In genomic region chr6:88199001-88199717, GRCm38 (mm10) we compare ENCODE assay signal across 7 mouse cellular contexts. TPM values are rescaled to one million over a fixed set of nuclear protein-coding genes. Genes with fewer than 3 reads are reported as not detected.
DNase-seq lines count a peak whose midpoint lies in the region; ATAC-seq and TF ChIP-seq lines count a peak whose summit lies in the region.

No protein-coding gene starts in this region.

- peak overlapping the region; percentile 38 for H3K9ac ChIP-seq in ES-Bruce4 (ENCODE audit: low read depth, poor library complexity, severe bottlenecking)
- peak overlapping the region; percentile 73 for H3K9ac ChIP-seq in heart, embryonic 14.5 days (ENCODE audit: low read length)
- 0 out of 2 replicates have a peak overlapping the region, but pooled peaks have one; percentile 11 for H3K9ac ChIP-seq in limb, embryonic 15.5 days
- H3K9ac ChIP-seq in neural tube, embryonic 14.5 days (replicated peaks; ENCODE audit: low read depth, low read length), result 0 out of 2 replicates have a peak overlapping the region, but pooled peaks have one; percentile 11

- peak overlapping the region; percentile 79 for H3K4me2 ChIP-seq in heart, embryonic 14.5 days (ENCODE audit: low read length)
- peak overlapping the region; percentile 88 for H3K4me2 ChIP-seq in limb, embryonic 15.5 days
- peak overlapping the region; percentile 41 for H3K4me2 ChIP-seq in neural tube, embryonic 14.5 days (ENCODE audit: low read depth, low read length)

- peak overlapping the region; percentile 63 for H3ac ChIP-seq in C2C12 (ENCODE audit: control insufficient read depth, insufficient read length, low read depth)

- no peaks in the 10 kb centered on the region for H3K9me3 ChIP-seq in ES-Bruce4 (replicated peaks; ENCODE audit: control insufficient read depth, insufficient read depth, low read length, poor library complexity, severe bottlenecking)
- H3K9me3 ChIP-seq in heart, embryonic 14.5 days (ENCODE audit: control insufficient read depth, low read length), result no peaks in the 10 kb centered on the region
- H3K9me3 ChIP-seq in limb, embryonic 15.5 days, result no peaks in the 10 kb centered on the region
- no peaks in the 10 kb centered on the region for H3K9me3 ChIP-seq in neural tube, embryonic 14.5 days (ENCODE audit: control insufficient read depth, low read length)

- WGBS in heart, embryonic 14.5 days, result under 1% methylated on average over 39 of the region's 39 CpGs
- WGBS in limb, embryonic 15.5 days, result 1% methylated on average over 39 of the region's 39 CpGs
- WGBS in neural tube, embryonic 14.5 days, result under 1% methylated on average over 39 of the region's 39 CpGs

- H3K36me3 ChIP-seq in C2C12 (ENCODE audit: control insufficient read depth, insufficient read depth), result peaks cover 15% of the 10 kb centered on the region
- H3K36me3 ChIP-seq in ES-Bruce4 (ENCODE audit: control insufficient read depth, insufficient read depth, low read length, poor library complexity, severe bottlenecking), result no peaks in the 10 kb centered on the region
- H3K36me3 ChIP-seq in heart, embryonic 14.5 days (ENCODE audit: control insufficient read depth, insufficient read depth, low read length), result 0 out of 2 replicates have a peak, but pooled peaks cover 3% of the 10 kb centered on the region
- H3K36me3 ChIP-seq in limb, embryonic 15.5 days, result no peaks in the 10 kb centered on the region
- H3K36me3 ChIP-seq in neural tube, embryonic 14.5 days (ENCODE audit: control insufficient read depth, insufficient read depth, low read length), result no peaks in the 10 kb centered on the region

- H3K4me1 ChIP-seq in ES-Bruce4 (ENCODE audit: control insufficient read depth, insufficient read depth, low read length), result no peaks in the 10 kb centered on the region
- peaks cover 15 to 35% of the 10 kb centered on the region in 2 experiments; a peak in 3 of 4 replicates for H3K4me1 ChIP-seq in heart, embryonic 14.5 days (ENCODE audit: control insufficient read depth in 2 of 2, insufficient read depth in 2 of 2, low read length in 2 of 2)
- H3K4me1 ChIP-seq in limb, embryonic 15.5 days, result peaks cover 60% of the 10 kb centered on the region
- peaks cover 16% of the 10 kb centered on the region for H3K4me1 ChIP-seq in neural tube, embryonic 14.5 days (ENCODE audit: control insufficient read depth, insufficient read depth, low read length)

- no peak for DNase-seq in ovary, postnatal 14 days (ENCODE audit: low spot score)
- DNase-seq in thymus, adult 18-20 months, result no peak

- H3K27ac ChIP-seq in ES-Bruce4 (ENCODE audit: insufficient read depth, low read length), result no peak overlapping the region
- H3K27ac ChIP-seq in heart, embryonic 14.5 days (replicated peaks in 1 of 2; ENCODE audit: control insufficient read depth in 1 of 2, insufficient read depth in 1 of 2, low read depth in 2 of 2, low read length in 2 of 2), result 0 out of 4 replicates have a peak overlapping the region, but pooled peaks of 1 of the 2 experiments have one; percentile 14
- H3K27ac ChIP-seq in limb, embryonic 15.5 days, result no peak overlapping the region
- no peak overlapping the region for H3K27ac ChIP-seq in neural tube, embryonic 14.5 days (ENCODE audit: low read depth, low read length)

- H3K27me3 ChIP-seq in C2C12 (ENCODE audit: control insufficient read depth, insufficient read depth, insufficient read length) (no peaks in the 10 kb centered on the region), ES-Bruce4 (ENCODE audit: control insufficient read depth, insufficient read depth, low read length, poor library complexity, severe bottlenecking) (peaks cover 36% of the 10 kb centered on the region)
- peaks cover 91% of the 10 kb centered on the region for H3K27me3 ChIP-seq in heart, embryonic 14.5 days (ENCODE audit: control insufficient read depth, insufficient read depth, low read length)
- peaks cover 98% of the 10 kb centered on the region for H3K27me3 ChIP-seq in limb, embryonic 15.5 days
- H3K27me3 ChIP-seq in neural tube, embryonic 14.5 days (ENCODE audit: control insufficient read depth, insufficient read depth, low read length), result peaks cover 81% of the 10 kb centered on the region

- TF ChIP-seq CTCF in C2C12 (IDR thresholded peaks at IDR 0.05; ENCODE audit: control insufficient read depth, insufficient read depth, insufficient read length) (no peak), ES-Bruce4 (IDR thresholded peaks at IDR 0.05; ENCODE audit: low read depth, low read length) (no peak)

- peaks cover 15% of the 10 kb centered on the region for H3K79me3 ChIP-seq in C2C12 (ENCODE audit: low read depth)

- no peak for TF ChIP-seq EP300 in ES-Bruce4 (IDR thresholded peaks at IDR 0.05; ENCODE audit: insufficient read depth, low read depth, low read length)

- no peak for TF ChIP-seq POLR2A in ES-Bruce4 (IDR thresholded peaks at IDR 0.05; ENCODE audit: insufficient read depth, low read length)

- H3K4me3 ChIP-seq in C2C12 (ENCODE audit: insufficient read depth, poor library complexity, severe bottlenecking), result peak overlapping the region; percentile 56
- H3K4me3 ChIP-seq in ES-Bruce4 (ENCODE audit: low read depth, low read length), result peak overlapping the region; percentile 45
- H3K4me3 ChIP-seq in heart, embryonic 14.5 days (ENCODE audit: control insufficient read depth in 1 of 2, insufficient read depth in 1 of 2, low read depth in 1 of 2, low read length in 2 of 2), result peak overlapping the region; percentile 54 to 56
- peak overlapping the region; percentile 46 for H3K4me3 ChIP-seq in limb, embryonic 15.5 days
- peak overlapping the region; percentile 31 for H3K4me3 ChIP-seq in neural tube, embryonic 14.5 days (ENCODE audit: low read depth, low read length)

- peaks cover 36% of the 10 kb centered on the region for H3K79me2 ChIP-seq in C2C12 (ENCODE audit: control insufficient read depth, insufficient read depth)

- no peak for ATAC-seq in heart, embryonic 14.5 days (ENCODE audit: insufficient number of reproducible peaks, insufficient read depth, low FRiP score, low read depth)
- ATAC-seq in limb, embryonic 15.5 days (ENCODE audit: insufficient number of reproducible peaks, low FRiP score, low TSS enrichment, low read depth), result no peak
- no peak for ATAC-seq in neural tube, embryonic 14.5 days (ENCODE audit: low read depth)

TF ChIP-seq in C2C12, 6 proteins besides CTCF, POLR2A, EP300 and RAD21:
- TF ChIP-seq MYOD1 (IDR thresholded peaks at IDR 0.05; ENCODE audit: control insufficient read depth, insufficient read length, low read depth) (no peak), FOSL1 (IDR thresholded peaks at IDR 0.05; ENCODE audit: insufficient read depth, low read length, poor library complexity, severe bottlenecking) (no peak), MAX (IDR thresholded peaks at IDR 0.05) (no peak), MYOG (IDR thresholded peaks at IDR 0.05; ENCODE audit: control insufficient read depth, extremely low read depth, insufficient read length) (no peak), USF1 (IDR thresholded peaks at IDR 0.05; ENCODE audit: low read depth) (no peak), CEBPB (IDR thresholded peaks at IDR 0.05; ENCODE audit: low read depth) (no peak)

RNA-seq across cellular contexts. Expression of gene Gata2, which starts 5.5 kb away (rescaled TPM):
- polyA plus RNA-seq in C2C12 (2012; fragmentation: generic; extraction: Trizol) (45.8 TPM), ES-Bruce4 (2011; ENCODE audit: insufficient read depth, insufficient read length, low read depth, missing spikeins) (6.0 and 8.3 TPM in 2 replicates)
- polyA plus RNA-seq in heart, embryonic 14.5 days (2014; fragmentation: Nextera tagmentation; extraction: Ambion mirVana), result 12.5 and 18.6 TPM in 2 replicates
- 21.8 and 21.9 TPM in 2 replicates for polyA plus RNA-seq in limb, embryonic 15.5 days (2015; fragmentation: Nextera tagmentation; extraction: Ambion mirVana)
- 5.4 and 7.6 TPM in 2 replicates for polyA plus RNA-seq in neural tube, embryonic 14.5 days (2014; fragmentation: Nextera tagmentation; extraction: Ambion mirVana)

RNA-seq across cellular contexts. Expression of gene Dnajb8, which starts 22.9 kb away (rescaled TPM):
- polyA plus RNA-seq in C2C12 (2012; fragmentation: generic; extraction: Trizol), result not detected
- polyA plus RNA-seq in ES-Bruce4 (2011; ENCODE audit: insufficient read depth, insufficient read length, low read depth, missing spikeins), result not detected in 2 replicates
- not detected in 2 replicates for polyA plus RNA-seq in heart, embryonic 14.5 days (2014; fragmentation: Nextera tagmentation; extraction: Ambion mirVana)
- not detected in 2 replicates for polyA plus RNA-seq in limb, embryonic 15.5 days (2015; fragmentation: Nextera tagmentation; extraction: Ambion mirVana)
- polyA plus RNA-seq in neural tube, embryonic 14.5 days (2014; fragmentation: Nextera tagmentation; extraction: Ambion mirVana), result not detected in 2 replicates

Comparison
In these comparisons a context has a peak if more than half of its experiments do, and no peak if none do; other contexts are left out.
1. H3K9ac ChIP-seq: peak in every context shown above with its lines; median percentile 73 in heart, embryonic 14.5 days; 38 in ES-Bruce4; 11 in limb, embryonic 15.5 days; 11 in neural tube, embryonic 14.5 days.